Mouse (Mus musculus) intestine, embryonic 15.5 days (tissue): ENCODE measurements around the gene Slc51a. TPM values are rescaled to one million over a fixed set of nuclear protein-coding genes. Genes with fewer than 3 reads are reported as not detected.

ENCODE experiments used
- ATAC-seq: fragments of 200-750 bp; cut with Nextera tagmentation; 2 replicates; pipeline ENCODE4 v1.8.0; 2017; ENCODE audit warnings: moderate TSS enrichment, moderate library complexity
- H3K27ac ChIP-seq: fragments of 300-500 bp; sonication (generic); 2 replicates; pipeline ENCODE4 v1.5.1; 2015; ENCODE audit warnings: mild to moderate bottlenecking, inconsistent platforms
- H3K27me3 ChIP-seq: fragments of 300-500 bp; sonication (generic); replicated peaks from 2 replicates; pipeline ENCODE4 v1.6.1; 2015; ENCODE audit warnings: inconsistent platforms
- H3K36me3 ChIP-seq: fragments of 300-500 bp; sonication (generic); 2 replicates; pipeline ENCODE4 v1.6.1; 2015; ENCODE audit warnings: inconsistent platforms
- H3K4me1 ChIP-seq: fragments of 300-500 bp; sonication (generic); replicated peaks from 2 replicates; pipeline ENCODE4 v1.6.1; 2015; ENCODE audit warnings: inconsistent platforms
- H3K4me2 ChIP-seq: fragments of 300-500 bp; sonication (generic); replicated peaks from 2 replicates; pipeline ENCODE4 v1.6.1; 2015; ENCODE audit warnings: mild to moderate bottlenecking, inconsistent platforms
- H3K4me3 ChIP-seq: fragments of 300-500 bp; sonication (generic); replicated peaks from 2 replicates; pipeline ENCODE4 v1.5.1; 2015; ENCODE audit warnings: inconsistent platforms
- H3K9ac ChIP-seq: fragments of 300-500 bp; sonication (generic); 2 replicates; pipeline ENCODE4 v1.6.1; 2015; ENCODE audit warnings: inconsistent platforms
- H3K9me3 ChIP-seq: fragments of 300-500 bp; sonication (generic); 2 replicates; pipeline ENCODE4 v1.6.1; 2016; ENCODE audit warnings: inconsistent platforms
- WGBS: fragments of 180-500 bp; shearing (Covaris S2); methylation state at CpG from one replicate; pipeline ENCODE4 v1.1.7; 2015; 5-methylcytosine and 5-hydroxymethylcytosine counted together
- polyA plus RNA-seq: library from polyadenylated mRNA; unstranded; fragments of >200 nt; fragmentation: Nextera tagmentation; extraction: Ambion mirVana; gene quantifications from 2 replicates; pipeline ENCODE4 v1.2.1, GENCODE M21; 2015

Gene Slc51a
- polyA plus RNA-seq, 1 experiment from 2014 or later: 97.1 TPM

- Histone ChIP-seq H3K9me3 (no peaks in the 10 kb centered on the region), H3K9ac (no peak overlapping the region), H3K27ac (no peak overlapping the region), H3K36me3 (no peaks in the 10 kb centered on the region), H3K4me1 (no peaks in the 10 kb centered on the region), H3K4me3 (no peak overlapping the region), H3K27me3 (no peaks in the 10 kb centered on the region), H3K4me2 (no peak overlapping the region)
- 55% methylated on average over 6 of the region's 6 CpGs for WGBS
- no peak for ATAC-seq
These were observed 53.6 kb downstream of the Slc51a start for GRCm38 (mm10) chr16:32434066-32434465.

GRCm38 (mm10) chr16:32433138-32433537 is 54.5 kb downstream of the Slc51a start:
- H3K9ac ChIP-seq: no peak overlapping the region
- no peak for ATAC-seq
- WGBS: 76% methylated on average over 2 of the region's 2 CpGs
- H3K27me3 ChIP-seq: no peaks in the 10 kb centered on the region
- no peaks in the 10 kb centered on the region for H3K9me3 ChIP-seq
- H3K27ac ChIP-seq: no peak overlapping the region
- no peak overlapping the region for H3K4me2 ChIP-seq
- no peak overlapping the region for H3K4me3 ChIP-seq
- H3K36me3 ChIP-seq: no peaks in the 10 kb centered on the region
- H3K4me1 ChIP-seq: no peaks in the 10 kb centered on the region

GRCm38 (mm10) chr16:32431926-32432325 is 55.8 kb downstream of the Slc51a start:
- Histone ChIP-seq H3K9ac (no peak overlapping the region), H3K4me2 (peak overlapping the region; percentile 82), H3K4me3 (peak overlapping the region; percentile 64), H3K4me1 (no peaks in the 10 kb centered on the region), H3K27ac (no peak overlapping the region), H3K9me3 (no peaks in the 10 kb centered on the region), H3K36me3 (no peaks in the 10 kb centered on the region), H3K27me3 (no peaks in the 10 kb centered on the region)
- no peak for ATAC-seq
- 89% methylated on average over 1 of the region's 1 CpGs for WGBS

GRCm38 (mm10) chr16:32431047-32431591 is 56.6 kb downstream of the Slc51a start:
- H3K9me3 ChIP-seq: no peaks in the 10 kb centered on the region
- peak overlapping the region; percentile 73 for H3K9ac ChIP-seq
- peak overlapping the region; percentile 64 for H3K4me3 ChIP-seq
- H3K27ac ChIP-seq: peak overlapping the region; percentile 83
- H3K4me1 ChIP-seq: no peaks in the 10 kb centered on the region
- H3K27me3 ChIP-seq: no peaks in the 10 kb centered on the region
- no peaks in the 10 kb centered on the region for H3K36me3 ChIP-seq
- ATAC-seq: peak; percentile 67; the same call in 1 of the 2 replicates
- WGBS: under 1% methylated on average over 28 of the region's 28 CpGs
- H3K4me2 ChIP-seq: peak overlapping the region; percentile 82

GRCm38 (mm10) chr16:32430474-32431046 is 57.1 kb downstream of the Slc51a start, which contains the start of gene Pcyt1a:
Pcyt1a (plus strand) TSS chr16:32430921.
- no peaks in the 10 kb centered on the region for H3K27me3 ChIP-seq
- H3K36me3 ChIP-seq: no peaks in the 10 kb centered on the region
- H3K27ac ChIP-seq: peak within 1 kb of the TSS; percentile 83
- ATAC-seq: peak; percentile 97
- under 1% methylated on average over 54 of the region's 54 CpGs for whole genome bisulfite sequencing
- peak within 1 kb of the TSS; percentile 73 for H3K9ac ChIP-seq
- no peaks in the 10 kb centered on the region for H3K9me3 ChIP-seq
- H3K4me3 ChIP-seq: peak within 1 kb of the TSS; percentile 64
- no peaks in the 10 kb centered on the region for H3K4me1 ChIP-seq
- H3K4me2 ChIP-seq: peak within 1 kb of the TSS; percentile 82

GRCm38 (mm10) chr16:32427506-32427905 is 60.2 kb downstream of the Slc51a start:
- Histone ChIP-seq H3K4me2 (no peak overlapping the region), H3K4me3 (no peak overlapping the region), H3K9me3 (no peaks in the 10 kb centered on the region), H3K36me3 (no peaks in the 10 kb centered on the region), H3K9ac (no peak overlapping the region), H3K27ac (no peak overlapping the region), H3K27me3 (no peaks in the 10 kb centered on the region), H3K4me1 (no peaks in the 10 kb centered on the region)
- WGBS: 73% methylated on average over 3 of the region's 3 CpGs
- no peak for ATAC-seq

Other genes with a start within 250 kb of the Slc51a start
- 11.4 and 11.5 TPM in 2 replicates for gene Fbxo45, start 240.7 kb downstream of the Slc51a start, polyA plus RNA-seq
- 17.5 and 21.0 TPM in 2 replicates for gene Wdr53, start 240.7 kb downstream of the Slc51a start, polyA plus RNA-seq
- gene Smco1, start 216.4 kb downstream of the Slc51a start, polyA plus RNA-seq: not detected in 2 replicates
- 28.0 and 29.0 TPM in 2 replicates for gene Rnf168, start 210.4 kb downstream of the Slc51a start, polyA plus RNA-seq
- gene Ubxn7, start 155.6 kb downstream of the Slc51a start, polyA plus RNA-seq: 16.2 and 19.8 TPM in 2 replicates
- not detected in 2 replicates for gene Tm4sf19, start 87.4 kb downstream of the Slc51a start, polyA plus RNA-seq
- gene Tctex1d2, start 68.2 kb downstream of the Slc51a start, polyA plus RNA-seq: 36.7 and 38.6 TPM in 2 replicates
- 63.5 and 65.5 TPM in 2 replicates for gene Pcyt1a, start 57.0 kb downstream of the Slc51a start, polyA plus RNA-seq
- gene Zdhhc19, start 8.4 kb upstream of the Slc51a start, polyA plus RNA-seq: 1.1 and 1.2 TPM in 2 replicates
- 88.1 and 103 TPM in 2 replicates for gene Tfrc, start 121.0 kb upstream of the Slc51a start, polyA plus RNA-seq
- gene Tnk2, start 156.0 kb upstream of the Slc51a start, polyA plus RNA-seq: 9.2 and 10.1 TPM in 2 replicates
- gene Muc4, start 248.0 kb upstream of the Slc51a start, polyA plus RNA-seq: 1.7 and 2.5 TPM in 2 replicates